Mouse (Mus musculus) olfactory bulb, adult 2 months (tissue): ENCODE results near the gene Il17re.

ENCODE experiments used
- CTCF ChIP-seq: fragments of 200-500 bp; IDR thresholded peaks from 2 replicates; pipeline ENCODE4 v1.5.1; 2012; ENCODE audit warnings: low read depth, mild to moderate bottlenecking, low read length, moderate library complexity; ENCODE audit not compliant: insufficient read depth
- POLR2A ChIP-seq: fragments of 200-500 bp; IDR thresholded peaks from 2 replicates; pipeline ENCODE4 v1.6.1; 2012; ENCODE audit warnings: mild to moderate bottlenecking, low read depth, low read length, moderate library complexity; ENCODE audit not compliant: insufficient read depth

DNA sequence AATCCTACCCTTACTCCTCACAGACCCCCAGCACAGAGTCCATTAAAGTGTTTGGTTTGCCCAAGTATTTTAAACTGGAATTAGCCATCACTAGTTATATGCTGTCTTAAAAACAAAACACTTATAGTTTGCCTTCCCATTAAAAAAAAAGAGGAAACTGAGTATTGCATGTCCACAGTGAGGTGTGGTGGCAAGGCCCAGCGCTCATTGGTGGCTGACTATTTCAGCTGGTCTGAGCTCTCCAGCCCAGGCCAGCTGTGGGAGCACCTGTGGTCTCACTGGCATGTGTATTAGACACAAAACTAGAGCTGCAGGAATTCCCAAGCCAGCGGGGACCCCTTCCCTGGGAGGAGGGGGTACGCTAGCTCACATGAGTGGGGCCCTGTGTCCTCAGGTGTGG, 10.2 kb downstream of the Il17re start:
- TF ChIP-seq CTCF (no peak), POLR2A (no peak)
